11 mouse cellular contexts compared by ENCODE assay signal in genomic region chr17:72120278-72120677, GRCm38 (mm10).
"Had no signal": no experiment of that assay in that cellular context is flagged by ENCODE, and none has a peak within 500 bp of the region (broad histone marks: within the 10 kb centered on the region; RNA-seq: fewer than 3 reads in every experiment).

No protein-coding gene starts in this region.

- H3K36me3 ChIP-seq: limb, embryonic 13.5 days; lung, embryonic 15.5 days; midbrain, embryonic 13.5 days; neural tube, embryonic 15.5 days had no signal

- H3K4me1 ChIP-seq: limb, embryonic 13.5 days; lung, embryonic 15.5 days had no signal

- DNase-seq: left cerebral cortex, postnatal 4 days; lung, postnatal 14 days; right cerebral cortex, postnatal 25 days; thymus, postnatal 4 days had no signal

- H3K4me2 ChIP-seq: limb, embryonic 13.5 days; lung, embryonic 15.5 days; midbrain, embryonic 13.5 days; neural tube, embryonic 15.5 days had no signal

- H3K9ac ChIP-seq: limb, embryonic 13.5 days; lung, embryonic 15.5 days; midbrain, embryonic 13.5 days; neural tube, embryonic 15.5 days had no signal

- ATAC-seq: midbrain, embryonic 13.5 days had no signal

- H3K27ac ChIP-seq: layer of hippocampus, adult 2 months; limb, embryonic 13.5 days; lung, embryonic 15.5 days; macrophage; midbrain, embryonic 13.5 days; neural tube, embryonic 15.5 days had no signal

- H3K4me3 ChIP-seq: layer of hippocampus, adult 2 months; limb, embryonic 13.5 days; lung, embryonic 15.5 days; midbrain, embryonic 13.5 days; myocyte; neural tube, embryonic 15.5 days had no signal

- H3K27me3 ChIP-seq: lung, embryonic 15.5 days; midbrain, embryonic 13.5 days; neural tube, embryonic 15.5 days had no signal

- H3K9me3 ChIP-seq: lung, embryonic 15.5 days; midbrain, embryonic 13.5 days; neural tube, embryonic 15.5 days had no signal
